Mouse (Mus musculus) mesoderm, embryonic 11.5 days (tissue): Measurements from ENCODE around the gene Ahsg.

ENCODE experiments used
- DNase-seq: peaks from one replicate; pipeline ENCODE4 v3.0.0-alpha.2; 2012; ENCODE audit warnings: low read depth, low spot score

Gene Ahsg

DNA sequence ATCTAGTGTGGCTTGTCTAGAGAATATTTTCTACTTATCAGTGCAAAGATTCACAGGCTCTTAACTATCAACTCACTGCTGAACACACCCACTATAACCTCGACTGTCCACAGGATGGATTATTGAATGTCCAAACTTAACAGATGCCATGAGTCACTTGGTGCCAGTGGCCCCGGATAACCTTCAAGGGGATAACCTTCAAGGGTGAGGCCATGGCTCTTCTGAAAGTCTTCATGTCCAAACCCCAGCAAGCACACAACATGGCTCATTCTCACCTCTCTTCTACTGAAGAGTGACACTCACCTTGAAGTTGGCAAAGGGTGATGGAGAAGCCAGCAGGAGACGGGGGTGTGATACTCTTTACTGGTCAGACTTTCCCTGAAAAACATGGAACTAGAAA, 4.4 kb upstream of the Ahsg start:
- DNase-seq: no peak

DNA sequence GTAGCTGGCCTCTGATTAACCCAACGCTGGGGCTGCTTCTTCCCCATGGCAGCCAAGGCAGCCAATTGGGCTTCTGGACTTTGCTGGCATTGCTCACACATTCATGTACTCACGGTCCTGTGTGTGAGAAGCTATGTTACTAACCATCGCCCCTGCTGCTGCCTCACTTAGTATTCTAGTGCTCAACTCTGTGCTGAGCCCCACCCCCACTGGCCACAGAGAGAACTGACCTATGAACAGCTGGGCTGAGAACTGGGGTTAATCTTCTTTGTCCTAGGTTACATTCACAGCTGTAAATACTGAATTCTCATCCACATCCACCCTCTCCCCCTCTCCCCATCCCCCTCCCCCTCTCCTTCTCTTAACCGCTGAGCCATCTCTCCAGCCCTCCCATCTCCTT, 2.2 kb upstream of the Ahsg start:
- no peak for DNase-seq

DNA sequence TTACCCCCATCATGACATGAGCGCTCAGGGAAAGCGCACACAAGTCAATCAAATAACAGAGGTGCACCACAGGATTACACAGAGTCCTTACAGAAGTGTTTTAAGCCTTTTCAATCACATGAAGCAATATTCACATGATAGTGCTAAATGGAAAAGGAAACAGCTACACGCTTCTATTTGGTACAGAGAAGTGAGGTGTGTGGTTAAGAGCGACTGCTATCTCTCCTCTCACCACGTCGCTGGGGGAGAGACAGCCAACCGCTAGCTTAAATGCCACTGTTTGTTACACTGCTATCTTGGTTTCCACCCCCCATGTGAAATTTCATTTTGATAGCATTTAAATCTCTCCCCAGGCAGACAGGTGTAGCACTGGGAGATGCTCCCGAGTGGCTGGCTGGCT, 1.4 kb upstream of the Ahsg start:
- no peak for DNase-seq

DNA sequence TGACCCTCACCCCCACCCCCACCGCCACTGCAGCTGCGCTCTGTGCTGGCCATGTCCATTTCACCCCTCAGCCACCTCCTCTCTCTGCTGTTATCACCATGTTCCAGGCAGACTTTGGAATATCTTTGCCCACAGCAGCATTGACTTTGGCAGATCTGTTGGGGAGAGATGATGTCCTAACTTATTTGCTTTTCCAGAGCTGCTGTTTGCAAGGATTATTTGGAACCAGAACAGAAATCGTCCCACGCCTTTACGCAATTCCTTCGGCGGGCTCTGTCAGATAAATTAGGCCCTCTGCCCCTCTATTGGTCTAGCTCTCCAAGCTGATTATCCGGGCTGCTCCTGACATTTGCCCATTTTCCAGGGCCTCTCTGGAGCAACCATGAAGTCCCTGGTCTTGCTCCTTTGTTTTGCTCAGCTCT, 667 bp downstream of the Ahsg start:
- no peak for DNase-seq

DNA sequence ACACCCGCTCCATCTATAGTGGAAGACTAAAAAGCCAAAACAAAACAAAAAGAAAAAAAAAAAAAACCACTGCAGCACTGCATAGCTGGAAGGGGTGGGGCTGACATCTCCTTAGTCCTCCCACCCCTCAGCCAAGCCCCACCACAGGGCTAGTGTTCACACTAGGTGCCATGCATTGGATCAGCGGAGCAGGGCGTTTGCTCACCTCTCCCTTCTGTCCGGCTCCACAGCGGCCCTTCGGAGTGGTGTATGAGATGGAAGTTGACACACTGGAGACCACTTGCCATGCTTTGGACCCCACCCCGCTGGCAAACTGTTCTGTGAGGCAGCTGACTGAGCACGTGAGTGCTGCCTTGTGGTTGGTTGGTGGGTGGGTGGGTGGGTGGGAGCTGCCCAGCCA, 3.0 kb downstream of the Ahsg start:
- no peak for DNase-seq

DNA sequence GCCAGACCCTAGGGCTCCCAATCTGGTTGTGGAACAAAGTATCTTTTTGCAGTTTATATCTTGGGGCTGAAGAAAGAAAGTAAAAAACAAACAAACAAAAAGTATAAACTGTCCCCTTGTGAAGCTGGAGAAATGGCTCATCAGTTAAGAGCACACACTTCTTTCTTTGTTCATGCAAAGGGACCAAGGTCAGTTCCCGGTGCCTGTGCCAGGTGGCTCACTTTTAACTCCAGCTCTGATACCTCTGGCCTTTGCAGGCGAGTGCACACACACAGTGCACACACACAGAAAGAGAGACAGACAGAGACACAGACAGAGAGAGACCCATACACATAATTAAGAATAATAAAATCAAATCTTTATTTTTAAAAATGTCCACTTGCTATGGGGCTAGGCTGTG, 5.5 kb downstream of the Ahsg start:
- no peak for DNase-seq

DNA sequence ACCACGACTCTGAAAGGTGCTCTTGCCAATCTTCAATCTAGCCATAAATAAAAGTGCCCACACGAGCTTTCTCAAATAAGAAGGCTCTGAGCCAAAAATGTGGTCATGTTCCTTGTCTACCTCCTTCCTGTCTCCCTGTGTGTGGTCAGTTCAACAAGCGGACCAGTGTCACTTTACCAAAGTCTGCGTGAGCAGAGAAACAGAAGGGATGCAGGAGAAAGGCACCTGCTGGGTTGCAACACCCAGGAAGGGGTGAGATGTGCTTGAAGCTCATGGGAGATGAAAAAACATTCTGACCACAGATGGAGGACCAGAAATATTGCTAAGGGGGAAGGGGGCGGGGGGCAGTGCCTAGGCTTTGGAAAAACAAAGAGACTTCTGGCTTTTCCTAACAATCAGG, 8.3 kb downstream of the Ahsg start:
- no peak for DNase-seq

DNA sequence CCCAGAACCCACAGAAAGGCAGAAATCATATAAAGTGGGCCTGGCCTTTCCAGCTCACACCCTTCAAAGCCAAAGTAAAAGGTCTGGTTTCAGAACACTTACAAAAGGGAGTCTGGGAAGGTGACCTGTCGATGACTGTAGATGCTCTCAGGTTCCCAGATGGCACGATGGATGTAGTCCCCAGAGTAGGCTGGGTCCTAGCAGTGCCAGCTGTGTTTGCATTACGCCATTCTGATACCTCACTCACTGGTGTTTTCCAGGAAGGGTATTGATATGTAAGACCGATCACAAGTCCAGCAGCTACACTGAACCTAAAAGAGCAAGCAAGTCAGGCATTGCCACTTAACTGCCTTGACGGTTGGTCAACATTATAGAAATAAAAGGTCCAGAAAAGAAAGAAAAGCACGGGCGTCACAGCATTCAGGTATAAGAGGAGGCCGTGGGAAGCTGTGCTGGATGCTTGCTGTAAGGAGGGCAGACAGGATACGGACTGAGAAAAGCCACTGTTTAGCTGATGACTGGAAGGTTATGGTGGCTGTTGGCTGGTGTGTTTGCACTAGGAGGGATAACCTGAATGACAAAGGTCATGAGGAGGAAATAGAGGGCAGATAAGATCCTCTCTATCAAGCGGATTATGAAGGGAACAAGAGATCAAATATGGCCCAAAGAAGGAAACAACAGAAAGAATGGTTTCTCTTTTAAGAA, 8.9 kb downstream of the Ahsg start:
- no peak for DNase-seq

DNA sequence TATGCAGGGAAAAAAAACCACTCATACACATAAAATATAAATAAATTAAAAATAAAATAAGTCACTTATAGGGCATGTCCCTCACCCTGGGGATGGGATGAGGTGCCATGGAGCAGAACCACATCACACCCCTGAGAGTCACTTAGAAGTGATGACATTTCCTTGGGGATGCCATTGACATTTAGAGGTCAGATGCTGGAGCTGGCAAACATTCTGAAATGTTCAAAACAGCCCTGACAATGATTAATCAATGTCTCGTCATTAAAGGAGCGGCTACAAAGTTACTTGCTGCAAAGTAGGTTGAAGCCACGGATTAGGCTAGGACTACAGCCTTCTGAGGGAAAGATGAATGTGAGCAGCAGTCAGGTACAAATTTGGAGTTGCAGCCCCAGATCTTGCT, 10.2 kb downstream of the Ahsg start:
- no peak for DNase-seq

DNA sequence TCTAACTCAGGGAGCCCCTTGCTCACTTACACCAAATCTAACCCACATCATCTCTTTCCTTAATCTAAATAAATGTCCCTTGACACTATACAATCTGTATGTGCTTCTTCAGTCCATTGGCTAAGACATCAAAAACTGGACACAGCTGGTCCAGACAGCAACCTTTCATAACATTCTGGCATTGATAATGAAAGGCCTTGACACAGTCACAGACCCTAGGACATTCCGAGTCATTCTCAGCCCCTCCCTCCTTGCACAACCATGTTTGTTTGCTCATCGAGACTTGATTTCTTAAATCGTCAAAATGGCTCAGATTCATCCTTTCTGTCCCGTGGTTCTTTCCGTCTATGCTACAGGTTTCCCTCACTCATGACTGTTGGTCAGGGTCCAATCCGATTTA, 18.2 kb downstream of the Ahsg start:
- DNase-seq: no peak

DNA sequence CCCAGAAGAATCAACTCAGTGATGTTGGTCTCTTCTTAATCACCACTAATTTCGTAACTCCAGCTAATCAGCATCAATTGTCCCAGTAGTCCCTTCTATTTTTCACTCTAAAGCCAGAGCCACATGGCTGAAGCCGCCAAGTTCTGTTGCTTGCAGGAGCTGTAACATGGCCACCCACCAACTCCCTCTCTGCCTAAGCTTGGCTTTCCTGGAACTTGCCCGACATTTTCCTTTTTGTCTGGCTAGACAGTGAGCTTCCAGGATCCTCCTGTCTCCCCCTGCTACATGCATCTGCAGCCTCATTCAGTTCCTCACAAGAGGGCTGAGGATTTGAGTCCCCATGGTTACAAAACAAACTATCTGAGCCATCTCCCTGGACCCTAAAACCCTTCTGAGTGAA, 20.9 kb downstream of the Ahsg start:
- DNase-seq: no peak

DNA sequence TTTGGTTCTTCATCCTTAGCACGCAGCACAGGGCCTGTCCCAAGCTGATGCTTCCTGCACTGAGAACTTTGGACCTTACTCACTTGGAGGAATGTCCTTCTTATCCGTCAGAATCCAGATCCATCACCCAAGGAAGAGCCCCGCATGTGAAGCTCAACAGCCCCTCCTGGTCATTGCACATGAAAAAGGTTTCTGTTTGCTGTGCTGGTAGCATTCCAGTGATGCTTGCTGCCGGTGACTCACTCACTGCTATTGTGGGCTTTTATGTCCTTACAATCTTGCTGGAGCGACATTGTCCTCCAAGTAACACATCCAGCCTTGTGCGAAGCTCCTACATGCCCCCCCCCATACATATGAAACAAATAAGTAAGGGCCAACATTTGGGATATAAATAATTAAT, 21.8 kb downstream of the Ahsg start:
- DNase-seq: no peak

DNA sequence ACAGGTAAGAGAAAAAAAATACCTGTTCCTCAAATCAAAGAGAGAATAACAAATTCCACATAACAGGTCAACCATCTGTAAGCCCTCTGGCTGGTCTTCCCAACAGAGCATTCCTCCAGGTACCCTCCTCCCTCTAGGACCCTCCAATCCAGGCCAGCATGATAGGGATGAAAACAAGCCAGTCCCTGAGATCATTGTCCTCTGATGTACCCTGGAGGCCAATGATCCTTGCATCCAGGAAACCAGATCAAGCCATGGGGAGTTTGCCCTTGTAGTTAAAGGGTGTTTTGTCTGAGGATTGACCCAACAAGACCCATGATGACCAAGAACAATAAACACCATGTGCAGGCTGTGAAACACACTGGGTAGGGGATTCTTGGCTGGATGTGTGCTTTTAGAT, 23.2 kb downstream of the Ahsg start:
- DNase-seq: no peak

DNA sequence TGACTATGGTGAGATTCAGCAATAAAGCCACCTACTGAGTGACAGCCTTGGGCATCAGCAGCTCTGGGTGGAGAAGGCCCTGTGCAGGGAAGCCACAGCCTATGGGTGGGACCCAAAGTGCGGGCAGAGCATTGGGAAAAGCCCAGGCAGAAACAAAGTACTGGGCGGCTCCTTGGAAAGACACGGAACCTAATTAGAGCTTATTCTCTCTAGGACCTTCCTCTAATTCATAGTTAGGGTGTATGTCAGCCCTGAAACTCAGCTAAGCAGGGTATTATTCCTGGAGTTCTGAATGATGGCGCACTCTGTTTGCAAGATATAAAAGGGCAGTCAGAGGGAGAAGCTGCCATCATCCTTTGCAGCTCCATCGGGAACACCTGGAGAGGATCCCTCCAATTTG, 27.0 kb downstream of the Ahsg start, which contains the start of gene Fetub:
Fetub (plus strand) TSS at position 301 of the 400 bp plus-strand sequence.
- DNase-seq: no peak

DNA sequence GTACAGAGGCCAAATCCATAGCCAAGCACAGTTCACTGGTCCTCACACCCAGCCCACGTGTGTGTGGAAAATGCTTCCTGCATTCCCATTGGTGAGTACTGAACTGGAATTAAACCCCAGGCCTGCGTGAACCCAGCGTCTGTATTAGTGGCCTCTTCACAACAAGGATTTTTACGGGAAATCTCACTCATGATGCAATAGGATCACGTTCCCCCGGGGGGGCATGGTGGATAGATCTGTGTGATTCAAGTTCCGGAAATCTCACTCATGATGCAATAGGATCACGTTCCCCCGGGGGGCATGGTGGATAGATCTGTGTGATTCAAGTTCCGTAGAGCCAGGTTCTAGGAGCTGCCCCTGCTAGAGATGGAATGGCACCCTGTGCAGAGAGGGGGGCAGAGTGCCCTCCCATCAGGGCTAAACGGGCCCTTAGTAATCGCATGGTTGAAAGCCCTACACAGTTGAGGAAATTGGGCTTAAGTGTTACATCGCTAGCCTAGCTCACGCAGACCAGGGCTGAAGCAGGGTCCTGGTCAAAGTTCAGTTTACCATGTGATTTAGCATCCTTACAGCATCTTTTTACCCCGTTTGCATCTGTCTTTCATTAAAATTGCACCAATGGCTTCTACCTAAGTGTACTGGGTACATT, 27.7 kb downstream of the Ahsg start:
- no peak for DNase-seq

DNA sequence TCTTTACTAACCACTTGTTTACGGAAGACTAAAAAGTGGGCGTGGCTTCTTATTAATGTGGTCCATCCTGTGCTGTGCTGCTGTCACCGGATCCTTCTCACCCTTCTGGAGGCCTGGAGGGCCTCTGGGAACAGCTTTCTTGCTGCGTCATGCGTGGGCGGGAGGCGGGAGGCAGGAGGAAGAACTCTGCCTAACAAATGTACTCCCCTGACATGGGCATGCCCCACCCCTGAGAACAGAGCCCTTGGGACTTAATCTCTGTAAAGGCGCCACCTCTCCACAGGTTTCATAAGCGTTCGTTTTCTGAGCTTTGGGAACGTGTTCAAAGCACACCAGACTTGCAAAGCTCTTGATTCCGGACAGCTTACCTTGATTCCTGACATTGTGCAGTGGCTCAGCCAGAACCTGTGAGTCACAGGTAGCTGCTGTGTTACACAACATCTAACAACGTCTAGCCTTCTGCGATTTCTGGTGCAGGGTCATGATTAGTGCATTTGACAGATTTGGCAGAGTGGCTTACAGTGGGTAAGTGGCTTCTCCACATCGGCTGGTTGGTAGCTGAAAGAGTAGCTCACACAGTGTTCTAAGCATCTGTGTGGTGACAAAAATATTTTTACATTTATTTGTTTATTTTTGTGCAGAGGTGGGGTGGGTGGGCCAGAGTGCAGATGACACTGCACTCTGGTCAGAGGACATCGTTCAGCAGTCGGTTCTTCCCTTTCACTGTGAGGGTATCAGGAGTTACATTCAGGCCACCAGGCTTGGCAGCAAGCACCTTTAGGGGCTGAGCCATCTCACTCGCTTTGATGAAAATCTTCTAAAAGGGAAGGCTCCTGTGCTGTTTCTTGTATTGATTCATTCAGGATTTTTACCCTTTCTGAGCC, 29.1 kb downstream of the Ahsg start:
- no peak for DNase-seq

DNA sequence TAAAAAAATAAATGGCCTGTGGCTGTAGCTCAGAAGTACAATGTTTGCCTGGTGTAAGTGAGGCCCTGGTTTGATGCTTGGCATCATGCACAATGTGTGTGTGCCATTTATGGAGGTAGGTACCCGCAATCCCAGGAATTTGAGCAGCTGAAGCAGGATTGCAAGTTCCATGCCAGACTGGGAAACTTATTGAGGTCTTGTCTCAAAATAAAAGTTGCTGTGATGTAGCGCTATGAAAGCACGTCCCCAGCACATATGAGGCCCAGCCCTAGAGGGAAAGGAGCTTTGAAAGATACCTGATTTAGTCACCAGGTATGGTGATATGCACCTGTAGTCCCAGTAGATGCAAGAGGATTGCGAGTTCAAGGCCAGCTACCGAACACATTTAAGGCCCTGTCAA, 30.7 kb downstream of the Ahsg start:
- no peak for DNase-seq

DNA sequence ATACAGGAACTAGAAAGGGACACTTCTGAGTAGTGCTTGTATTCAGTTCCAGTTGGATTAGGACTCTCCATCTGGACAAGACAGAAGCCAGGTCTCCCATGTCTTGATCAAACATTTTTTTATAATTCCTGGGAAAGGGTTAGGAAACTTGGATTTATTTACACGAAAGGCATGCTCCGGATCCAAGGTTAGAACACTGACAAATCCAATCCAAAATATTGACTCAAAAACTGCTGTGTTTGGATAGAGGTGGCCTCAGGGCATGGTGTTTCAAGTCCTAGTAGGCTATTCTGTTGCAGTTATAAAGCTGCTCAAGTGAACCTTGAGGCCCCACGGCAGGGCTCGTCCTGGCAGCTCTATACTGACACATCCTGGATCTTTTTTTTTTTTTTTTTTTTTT, 31.4 kb downstream of the Ahsg start:
- DNase-seq: no peak

DNA sequence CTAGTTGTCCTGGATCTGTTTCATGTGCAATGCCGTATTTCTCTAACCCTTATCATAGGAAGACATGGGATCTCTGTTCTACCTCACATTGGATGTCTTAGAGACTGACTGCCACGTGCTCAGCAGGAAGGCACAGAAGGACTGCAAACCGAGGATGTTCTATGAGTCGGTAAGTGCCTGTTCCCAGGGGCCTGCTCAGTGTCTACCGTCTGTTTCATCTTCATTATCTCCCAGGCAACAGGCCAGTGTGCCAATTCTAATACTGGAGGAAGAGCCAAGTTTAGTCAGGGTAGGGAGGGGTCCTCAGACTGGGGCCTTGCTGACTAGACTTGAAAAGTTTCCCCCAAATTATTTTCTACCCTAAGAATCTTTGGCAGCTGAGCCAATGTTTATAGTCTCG, 38.5 kb downstream of the Ahsg start:
- DNase-seq: no peak

DNA sequence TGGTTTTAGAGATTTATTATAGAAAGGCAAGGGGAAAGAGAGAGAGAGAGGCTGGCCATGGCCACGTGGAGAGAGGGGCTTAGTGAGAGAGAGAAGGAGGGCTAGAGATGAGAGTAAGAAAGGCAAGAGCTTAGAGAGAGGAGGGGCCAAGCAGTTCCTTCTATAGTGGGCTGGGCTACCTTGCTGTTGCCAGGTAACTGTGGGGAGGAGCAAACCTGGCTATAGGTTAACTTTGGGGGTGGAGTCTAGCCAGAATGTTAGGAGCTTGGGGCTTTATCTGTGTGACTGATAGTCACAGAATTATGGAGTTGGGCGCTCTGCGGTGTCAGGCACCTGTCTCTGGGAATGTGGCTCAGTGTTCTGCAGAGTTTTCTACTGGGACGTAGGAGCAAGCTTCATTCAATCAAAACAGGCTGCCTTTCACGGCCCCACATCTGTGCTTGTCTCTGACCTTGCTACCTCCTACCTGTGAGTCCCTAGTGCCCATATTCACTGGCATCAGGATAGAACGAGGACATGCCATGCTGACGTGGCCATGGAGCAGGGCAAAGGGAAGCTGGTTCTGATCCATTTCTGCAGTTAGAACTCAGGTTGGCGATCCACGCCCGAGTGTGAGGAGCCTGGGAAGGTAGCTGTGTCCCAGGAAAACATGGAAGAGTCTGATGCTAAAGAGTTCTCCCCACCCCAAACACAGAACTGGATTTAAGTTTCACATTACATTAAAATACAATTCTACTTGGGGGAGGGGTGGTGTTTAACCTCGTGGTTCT, 40.5 kb downstream of the Ahsg start:
- DNase-seq: no peak

DNA sequence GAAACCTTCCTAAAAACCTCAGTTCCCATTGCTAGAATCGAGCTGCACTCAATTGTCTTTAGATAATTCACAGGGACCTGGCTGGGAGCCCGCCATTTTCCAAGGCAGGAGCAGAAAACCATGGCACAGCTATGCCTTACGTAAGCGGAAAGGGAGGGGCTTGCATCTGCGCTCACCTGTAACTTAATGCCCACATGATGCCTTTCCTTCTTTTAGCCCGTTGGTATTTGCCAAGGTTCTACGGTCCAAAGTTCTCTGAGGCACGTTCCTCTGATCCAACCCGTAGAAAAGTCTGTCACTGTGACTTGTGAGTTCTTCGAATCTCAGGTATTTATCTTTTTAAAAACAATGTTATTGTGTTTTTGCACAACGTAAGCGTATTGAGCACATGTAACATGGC, 46.6 kb downstream of the Ahsg start:
- DNase-seq: no peak

DNA sequence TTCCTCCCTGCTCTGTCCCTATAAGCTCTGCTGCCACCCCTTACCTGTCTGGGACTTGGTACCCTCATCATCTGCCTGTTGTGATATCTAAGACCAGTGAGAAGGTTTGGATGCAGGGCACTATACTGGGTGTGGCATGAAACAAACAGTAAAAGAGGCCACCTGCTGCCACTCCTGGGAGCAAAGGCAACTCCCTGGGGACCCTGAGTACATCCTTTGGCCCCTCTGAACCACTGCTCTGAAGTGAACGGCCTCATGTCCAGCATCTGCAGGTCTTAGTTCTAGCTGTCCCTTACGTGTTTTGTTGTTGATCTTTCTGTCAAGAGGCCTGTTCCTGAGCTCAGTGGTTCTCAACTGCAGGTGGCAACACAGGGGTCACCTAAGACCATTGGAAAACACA, 47.5 kb downstream of the Ahsg start:
- no peak for DNase-seq
